Mouse (Mus musculus): ENCODE results near the gene Inafm2. TPM values are rescaled to one million over a fixed set of nuclear protein-coding genes. Genes with fewer than 3 reads are reported as not detected.

Inafm2 gene
- polyA plus RNA-seq, 2 experiments = 7.9 to 24.4 TPM

GRCm38 (mm10) chr2:118703913-118704730, 41.4 kb upstream of the Inafm2 start, which contains the start of gene Ankrd63:
Gene Ankrd63, minus strand, starts transcription at chr2:118703963.
- Histone ChIP-seq H3K36me3 (ENCODE audit: control insufficient read depth, insufficient read depth, low read length) (no peaks in the 10 kb centered on the region), H3K4me3 (replicated peaks; ENCODE audit: low read length) (peak within 1 kb of the TSS; percentile 42), H3K27me3 (ENCODE audit: control insufficient read depth, insufficient read depth, low read length) (peaks cover 93% of the 10 kb centered on the region), H3K9ac (ENCODE audit: low read depth, low read length, severe bottlenecking) (peak within 1 kb of the TSS; percentile 21; the same call in 1 of the 2 replicates), H3K4me1 (ENCODE audit: control insufficient read depth, insufficient read depth, low read length) (peaks cover 21% of the 10 kb centered on the region; the same call in 1 of the 2 replicates), H3K4me2 (replicated peaks; ENCODE audit: low read depth, low read length, severe bottlenecking) (peak within 1 kb of the TSS; percentile 66), H3K27ac (replicated peaks; ENCODE audit: low read depth, low read length) (no peak within 1 kb of the TSS), H3K9me3 (ENCODE audit: control insufficient read depth, low read length) (no peaks in the 10 kb centered on the region)
- WGBS = 4% methylated on average over 39 of the region's 50 CpGs
- TF ChIP-seq POLR2A (IDR thresholded peaks at IDR 0.05; ENCODE audit: borderline replicate concordance, extremely low read depth, insufficient read depth, insufficient read length) = no peak
- ATAC-seq (ENCODE audit: low FRiP score, low read depth) (no peak), DNase-seq (ENCODE audit: low spot score) (no peak)

DNA sequence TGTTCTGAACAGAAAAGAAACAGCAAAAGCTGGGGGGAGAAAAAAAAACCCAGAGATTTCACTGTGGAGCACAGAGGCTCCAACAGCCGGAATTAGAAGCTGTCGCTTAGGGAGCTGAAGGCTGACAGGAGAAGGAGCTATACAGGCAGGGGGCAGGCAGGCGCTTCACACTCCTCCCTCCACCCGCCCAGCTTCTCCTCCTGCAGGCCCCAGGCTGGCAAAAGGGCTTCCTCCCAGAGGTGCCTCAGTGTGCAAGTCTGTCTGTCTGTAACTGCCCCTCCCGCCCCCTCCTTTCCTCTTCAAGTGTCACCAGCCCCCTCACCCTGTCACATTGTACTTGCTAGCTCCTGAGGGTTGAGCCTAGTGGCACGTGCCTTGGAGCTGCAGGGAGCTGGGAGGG, 39.1 kb upstream of the Inafm2 start:
- H3K4me1 ChIP-seq (ENCODE audit: control insufficient read depth, insufficient read depth, low read length) = peaks cover 23% of the 10 kb centered on the region
- H3K27ac ChIP-seq (replicated peaks; ENCODE audit: low read depth, low read length) = no peak overlapping the region
- H3K4me2 ChIP-seq (replicated peaks; ENCODE audit: low read depth, low read length, severe bottlenecking) = no peak overlapping the region
- H3K4me3 ChIP-seq (replicated peaks; ENCODE audit: low read length) = no peak overlapping the region
- H3K36me3 ChIP-seq (ENCODE audit: control insufficient read depth, insufficient read depth, low read length) = no peaks in the 10 kb centered on the region
- ATAC-seq (ENCODE audit: low FRiP score, low read depth) = no peak
- TF ChIP-seq POLR2A (IDR thresholded peaks at IDR 0.05; ENCODE audit: borderline replicate concordance, extremely low read depth, insufficient read depth, insufficient read length) = no peak
- 5% methylated on average over 6 of the region's 6 CpGs for WGBS
- H3K27me3 ChIP-seq (ENCODE audit: control insufficient read depth, insufficient read depth, low read length) = peaks cover 94% of the 10 kb centered on the region
- no peaks in the 10 kb centered on the region for H3K9me3 ChIP-seq (ENCODE audit: control insufficient read depth, low read length)
- no peak overlapping the region for H3K9ac ChIP-seq (ENCODE audit: low read depth, low read length, severe bottlenecking)
- DNase-seq (ENCODE audit: low spot score) = no peak

DNA sequence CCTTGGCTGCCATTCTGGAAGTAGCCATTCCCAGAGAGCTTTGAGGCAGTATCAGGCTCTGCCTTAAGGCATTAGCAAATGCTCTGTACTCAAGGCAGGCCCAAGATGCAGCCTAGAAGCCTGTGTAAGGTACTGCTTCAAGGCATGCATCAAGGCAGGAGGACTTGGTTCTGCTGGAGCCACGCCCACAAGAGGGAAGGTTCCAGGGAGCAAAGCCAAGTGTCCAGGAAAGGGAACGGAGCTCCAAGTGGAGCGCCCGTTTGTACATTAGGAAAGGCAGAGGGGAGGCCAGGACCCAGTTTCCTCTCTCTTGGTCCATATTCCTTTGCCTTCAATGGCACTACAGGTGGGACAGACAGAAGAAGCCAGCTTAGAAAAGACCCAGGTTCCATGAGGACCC, 37.1 kb upstream of the Inafm2 start:
- no peak overlapping the region for H3K9ac ChIP-seq (ENCODE audit: low read depth, low read length, severe bottlenecking)
- H3K36me3 ChIP-seq (ENCODE audit: control insufficient read depth, insufficient read depth, low read length) = no peaks in the 10 kb centered on the region
- no peak overlapping the region for H3K4me2 ChIP-seq (replicated peaks; ENCODE audit: low read depth, low read length, severe bottlenecking)
- H3K27ac ChIP-seq (replicated peaks; ENCODE audit: low read depth, low read length) = no peak overlapping the region
- TF ChIP-seq POLR2A (IDR thresholded peaks at IDR 0.05; ENCODE audit: borderline replicate concordance, extremely low read depth, insufficient read depth, insufficient read length) = no peak
- no peaks in the 10 kb centered on the region for H3K9me3 ChIP-seq (ENCODE audit: control insufficient read depth, low read length)
- H3K27me3 ChIP-seq (ENCODE audit: control insufficient read depth, insufficient read depth, low read length) = peaks cover 84% of the 10 kb centered on the region
- H3K4me3 ChIP-seq (replicated peaks; ENCODE audit: low read length) = no peak overlapping the region
- WGBS = 76% methylated on average over 4 of the region's 4 CpGs
- ATAC-seq (ENCODE audit: low FRiP score, low read depth) (no peak), DNase-seq (ENCODE audit: low spot score) (no peak)
- peaks cover 16% of the 10 kb centered on the region for H3K4me1 ChIP-seq (ENCODE audit: control insufficient read depth, insufficient read depth, low read length)

DNA sequence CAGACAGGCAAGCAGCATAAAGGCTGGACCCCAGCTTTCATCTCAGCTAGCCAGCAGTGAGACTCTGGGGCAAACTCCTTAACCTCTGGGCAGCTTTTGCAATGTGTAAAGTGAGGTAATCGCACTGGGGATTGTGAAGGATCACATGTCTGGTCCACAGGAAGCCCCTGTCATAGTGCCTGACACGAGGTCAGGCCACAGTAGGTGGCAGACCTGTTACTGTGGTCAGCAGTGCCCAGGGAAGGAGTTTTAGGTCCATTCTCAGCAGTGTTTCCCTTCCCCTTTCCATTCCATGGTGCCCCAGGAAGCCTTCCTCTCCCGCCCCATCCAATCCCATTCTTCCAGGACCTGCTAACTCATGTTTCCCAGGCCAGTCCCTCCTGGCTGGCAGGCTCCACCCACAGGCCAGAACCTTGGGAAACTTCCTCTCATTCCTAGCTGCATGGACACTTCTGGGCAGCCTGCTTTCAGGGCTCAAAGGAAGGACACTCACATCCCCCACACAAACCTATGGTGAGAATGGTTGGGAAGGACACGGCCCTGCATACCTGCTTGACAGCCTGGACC, 35.8 kb upstream of the Inafm2 start:
- no peak for TF ChIP-seq POLR2A (IDR thresholded peaks at IDR 0.05; ENCODE audit: borderline replicate concordance, extremely low read depth, insufficient read depth, insufficient read length)
- H3K4me1 ChIP-seq (ENCODE audit: control insufficient read depth, insufficient read depth, low read length) = peaks cover 12% of the 10 kb centered on the region
- no peaks in the 10 kb centered on the region for H3K36me3 ChIP-seq (ENCODE audit: control insufficient read depth, insufficient read depth, low read length)
- H3K9ac ChIP-seq (ENCODE audit: low read depth, low read length, severe bottlenecking) = no peak overlapping the region
- H3K27me3 ChIP-seq (ENCODE audit: control insufficient read depth, insufficient read depth, low read length) = peaks cover 71% of the 10 kb centered on the region
- no peak overlapping the region for H3K27ac ChIP-seq (replicated peaks; ENCODE audit: low read depth, low read length)
- ATAC-seq (ENCODE audit: low FRiP score, low read depth) = no peak
- DNase-seq (ENCODE audit: low spot score) = no peak
- H3K4me2 ChIP-seq (replicated peaks; ENCODE audit: low read depth, low read length, severe bottlenecking) = no peak overlapping the region
- H3K4me3 ChIP-seq (replicated peaks; ENCODE audit: low read length) = no peak overlapping the region
- WGBS = 34% methylated on average over 4 of the region's 4 CpGs
- no peaks in the 10 kb centered on the region for H3K9me3 ChIP-seq (ENCODE audit: control insufficient read depth, low read length)

GRCm38 (mm10) chr2:118711038-118711494, 34.5 kb upstream of the Inafm2 start:
- Histone ChIP-seq H3K27me3 (ENCODE audit: control insufficient read depth, insufficient read depth, low read length) (peaks cover 58% of the 10 kb centered on the region), H3K4me2 (replicated peaks; ENCODE audit: low read depth, low read length, severe bottlenecking) (peak overlapping the region; percentile 96), H3K9me3 (ENCODE audit: control insufficient read depth, low read length) (no peaks in the 10 kb centered on the region), H3K36me3 (ENCODE audit: control insufficient read depth, insufficient read depth, low read length) (no peaks in the 10 kb centered on the region), H3K9ac (ENCODE audit: low read depth, low read length, severe bottlenecking) (peak overlapping the region; percentile 38; the same call in 1 of the 2 replicates), H3K4me1 (ENCODE audit: control insufficient read depth, insufficient read depth, low read length) (peaks cover 12% of the 10 kb centered on the region), H3K4me3 (replicated peaks; ENCODE audit: low read length) (peak overlapping the region; percentile 41), H3K27ac (replicated peaks; ENCODE audit: low read depth, low read length) (no peak overlapping the region)
- no peak for TF ChIP-seq POLR2A (IDR thresholded peaks at IDR 0.05; ENCODE audit: borderline replicate concordance, extremely low read depth, insufficient read depth, insufficient read length)
- ATAC-seq (ENCODE audit: low FRiP score, low read depth) (peak; percentile 80), DNase-seq (ENCODE audit: low spot score) (peak; percentile 65)
- WGBS = 2% methylated on average over 30 of the region's 36 CpGs

Measured in limb, embryonic 14.5 days (tissue).